Mouse (Mus musculus): ENCODE results near the gene Hist1h3e. TPM values are rescaled to one million over a fixed set of nuclear protein-coding genes. Genes with fewer than 3 reads are reported as not detected.
"Not testable (repeated sequence)": the region's sequence is repeated elsewhere in the genome, so short reads cannot be mapped to it uniquely, and the experiment has no call there.

The Hist1h3e gene
- polyA plus RNA-seq (2012; rRNA removed) = 245 and 339 TPM in 2 replicates

- not testable (repeated sequence) for H3K36me3 ChIP-seq (ENCODE audit: control insufficient read depth, insufficient read depth, low read length); H3K27me3 ChIP-seq (ENCODE audit: control insufficient read depth, insufficient read depth, low read length); H3K4me1 ChIP-seq (replicated peaks; ENCODE audit: control insufficient read depth, insufficient read depth, low read length)
- under 1% methylated on average over 62 of the region's 67 CpGs for WGBS
- Histone ChIP-seq H3K27ac (ENCODE audit: control insufficient read depth, insufficient read depth, low read length) (peak within 1 kb of the TSS; percentile 79), H3K4me3 (ENCODE audit: control insufficient read depth, insufficient read depth, low read length) (peak within 1 kb of the TSS; percentile 52)
- peak; percentile 88 for DNase-seq
- TF ChIP-seq POLR2A (IDR thresholded peaks at IDR 0.05; ENCODE audit: control insufficient read depth, extremely low read depth, insufficient read depth, low read length, poor library complexity) = peak; percentile 91
Observed at GRCm38 (mm10) chr13:23561883-23562659, at the start of gene Hist1h3e. Hist1h3e (minus strand) TSS chr13:23562369.

- Histone ChIP-seq H3K4me1 (replicated peaks; ENCODE audit: control insufficient read depth, insufficient read depth, low read length) (no peaks in the 10 kb centered on the region), H3K27me3 (ENCODE audit: control insufficient read depth, insufficient read depth, low read length) (no peaks in the 10 kb centered on the region), H3K27ac (ENCODE audit: control insufficient read depth, insufficient read depth, low read length) (no peak overlapping the region), H3K36me3 (ENCODE audit: control insufficient read depth, insufficient read depth, low read length) (no peaks in the 10 kb centered on the region), H3K4me3 (ENCODE audit: control insufficient read depth, insufficient read depth, low read length) (no peak overlapping the region)
- TF ChIP-seq CTCF (IDR thresholded peaks at IDR 0.05; ENCODE audit: borderline replicate concordance, control insufficient read depth, extremely low read depth, insufficient read depth, low read length, poor library complexity) (no peak), POLR2A (IDR thresholded peaks at IDR 0.05; ENCODE audit: control insufficient read depth, extremely low read depth, insufficient read depth, low read length, poor library complexity) (no peak)
- DNase-seq = no peak
- WGBS = 95% methylated on average over 3 of the region's 3 CpGs
Observed at GRCm38 (mm10) chr13:23611638-23612037, 49.5 kb upstream of the Hist1h3e start.

GRCm38 (mm10) chr13:23610393-23610792 lies 48.2 kb upstream of the Hist1h3e start:
- Histone ChIP-seq H3K4me3 (ENCODE audit: control insufficient read depth, insufficient read depth, low read length) (no peak overlapping the region), H3K36me3 (ENCODE audit: control insufficient read depth, insufficient read depth, low read length) (no peaks in the 10 kb centered on the region), H3K4me1 (replicated peaks; ENCODE audit: control insufficient read depth, insufficient read depth, low read length) (no peaks in the 10 kb centered on the region), H3K27ac (ENCODE audit: control insufficient read depth, insufficient read depth, low read length) (no peak overlapping the region), H3K27me3 (ENCODE audit: control insufficient read depth, insufficient read depth, low read length) (no peaks in the 10 kb centered on the region)
- 89% methylated on average over 2 of the region's 2 CpGs for WGBS
- TF ChIP-seq CTCF (IDR thresholded peaks at IDR 0.05; ENCODE audit: borderline replicate concordance, control insufficient read depth, extremely low read depth, insufficient read depth, low read length, poor library complexity) = no peak
- TF ChIP-seq POLR2A (IDR thresholded peaks at IDR 0.05; ENCODE audit: control insufficient read depth, extremely low read depth, insufficient read depth, low read length, poor library complexity) = no peak
- no peak for DNase-seq

GRCm38 (mm10) chr13:23609844-23610243 lies 47.7 kb upstream of the Hist1h3e start:
- no peak overlapping the region for H3K4me3 ChIP-seq (ENCODE audit: control insufficient read depth, insufficient read depth, low read length)
- TF ChIP-seq POLR2A (IDR thresholded peaks at IDR 0.05; ENCODE audit: control insufficient read depth, extremely low read depth, insufficient read depth, low read length, poor library complexity) (no peak), CTCF (IDR thresholded peaks at IDR 0.05; ENCODE audit: borderline replicate concordance, control insufficient read depth, extremely low read depth, insufficient read depth, low read length, poor library complexity) (no peak)
- no peaks in the 10 kb centered on the region for H3K27me3 ChIP-seq (ENCODE audit: control insufficient read depth, insufficient read depth, low read length)
- no peaks in the 10 kb centered on the region for H3K4me1 ChIP-seq (replicated peaks; ENCODE audit: control insufficient read depth, insufficient read depth, low read length)
- no peak overlapping the region for H3K27ac ChIP-seq (ENCODE audit: control insufficient read depth, insufficient read depth, low read length)
- no peak for DNase-seq
- no peaks in the 10 kb centered on the region for H3K36me3 ChIP-seq (ENCODE audit: control insufficient read depth, insufficient read depth, low read length)

- H3K4me3 ChIP-seq (ENCODE audit: control insufficient read depth, insufficient read depth, low read length) = no peak overlapping the region
- H3K36me3 ChIP-seq (ENCODE audit: control insufficient read depth, insufficient read depth, low read length) = no peaks in the 10 kb centered on the region
- no peaks in the 10 kb centered on the region for H3K27me3 ChIP-seq (ENCODE audit: control insufficient read depth, insufficient read depth, low read length)
- WGBS = 89% methylated on average over 4 of the region's 4 CpGs
- no peak for TF ChIP-seq POLR2A (IDR thresholded peaks at IDR 0.05; ENCODE audit: control insufficient read depth, extremely low read depth, insufficient read depth, low read length, poor library complexity)
- no peak for TF ChIP-seq CTCF (IDR thresholded peaks at IDR 0.05; ENCODE audit: borderline replicate concordance, control insufficient read depth, extremely low read depth, insufficient read depth, low read length, poor library complexity)
- no peak overlapping the region for H3K27ac ChIP-seq (ENCODE audit: control insufficient read depth, insufficient read depth, low read length)
- no peaks in the 10 kb centered on the region for H3K4me1 ChIP-seq (replicated peaks; ENCODE audit: control insufficient read depth, insufficient read depth, low read length)
- DNase-seq = no peak
Observed at GRCm38 (mm10) chr13:23609209-23609608, 47.0 kb upstream of the Hist1h3e start.

- Histone ChIP-seq H3K4me1 (replicated peaks; ENCODE audit: control insufficient read depth, insufficient read depth, low read length) (no peaks in the 10 kb centered on the region), H3K27me3 (ENCODE audit: control insufficient read depth, insufficient read depth, low read length) (no peaks in the 10 kb centered on the region), H3K4me3 (ENCODE audit: control insufficient read depth, insufficient read depth, low read length) (no peak overlapping the region), H3K27ac (ENCODE audit: control insufficient read depth, insufficient read depth, low read length) (no peak overlapping the region), H3K36me3 (ENCODE audit: control insufficient read depth, insufficient read depth, low read length) (no peaks in the 10 kb centered on the region)
- WGBS = 92% methylated on average over 3 of the region's 3 CpGs
- TF ChIP-seq CTCF (IDR thresholded peaks at IDR 0.05; ENCODE audit: borderline replicate concordance, control insufficient read depth, extremely low read depth, insufficient read depth, low read length, poor library complexity) (no peak), POLR2A (IDR thresholded peaks at IDR 0.05; ENCODE audit: control insufficient read depth, extremely low read depth, insufficient read depth, low read length, poor library complexity) (no peak)
- DNase-seq = no peak
Observed at GRCm38 (mm10) chr13:23605052-23605451, 42.9 kb upstream of the Hist1h3e start.

GRCm38 (mm10) chr13:23604452-23604851 lies 42.3 kb upstream of the Hist1h3e start:
- TF ChIP-seq POLR2A (IDR thresholded peaks at IDR 0.05; ENCODE audit: control insufficient read depth, extremely low read depth, insufficient read depth, low read length, poor library complexity) (no peak), CTCF (IDR thresholded peaks at IDR 0.05; ENCODE audit: borderline replicate concordance, control insufficient read depth, extremely low read depth, insufficient read depth, low read length, poor library complexity) (no peak)
- H3K4me1 ChIP-seq (replicated peaks; ENCODE audit: control insufficient read depth, insufficient read depth, low read length) = no peaks in the 10 kb centered on the region
- no peak overlapping the region for H3K27ac ChIP-seq (ENCODE audit: control insufficient read depth, insufficient read depth, low read length)
- H3K36me3 ChIP-seq (ENCODE audit: control insufficient read depth, insufficient read depth, low read length) = no peaks in the 10 kb centered on the region
- WGBS = 97% methylated on average over 3 of the region's 3 CpGs
- no peaks in the 10 kb centered on the region for H3K27me3 ChIP-seq (ENCODE audit: control insufficient read depth, insufficient read depth, low read length)
- H3K4me3 ChIP-seq (ENCODE audit: control insufficient read depth, insufficient read depth, low read length) = no peak overlapping the region
- DNase-seq = no peak

Measured in thymus, adult 2 months (tissue).